Mouse (Mus musculus) heart, embryonic 14.5 days (tissue): ENCODE data around the gene Mcrip2. TPM values are rescaled to one million over a fixed set of nuclear protein-coding genes. Genes with fewer than 3 reads are reported as not detected.
A peak's percentile ranks its signal among the peaks of the same experiment; 100 is the strongest.
"Not testable (repeated sequence)": the region's sequence is repeated elsewhere in the genome, so short reads cannot be mapped to it uniquely, and the experiment has no call there.

Experiments used
- ATAC-seq: fragments of 200-750 bp; cut with Nextera tagmentation; 2 replicates; pipeline ENCODE4 v1.8.0; 2017; ENCODE audit warnings: low read depth, moderate TSS enrichment; ENCODE audit not compliant: insufficient number of reproducible peaks, insufficient read depth, low FRiP score
- H3K27ac ChIP-seq, 2 experiments: fragments of 200-500 bp in 1 of 2; fragments of 300-500 bp in 1 of 2; sonication (generic) in 1 of 2; replicated peaks in 1 of 2; 2 replicates each; pipeline ENCODE4 v1.5.1; 2012 to 2014; ENCODE audit warnings: low read depth in 2 of 2, low read length in 2 of 2, control low read depth in 1 of 2, mild to moderate bottlenecking in 1 of 2, mixed read lengths in 1 of 2; ENCODE audit not compliant: control insufficient read depth in 1 of 2, insufficient read depth in 1 of 2
- H3K27me3 ChIP-seq: fragments of 300-500 bp; sonication (generic); 2 replicates; pipeline ENCODE4 v1.6.1; 2014; ENCODE audit warnings: mild to moderate bottlenecking, low read length, control low read depth; ENCODE audit not compliant: control insufficient read depth, insufficient read depth
- H3K36me3 ChIP-seq: fragments of 300-500 bp; sonication (generic); 2 replicates; pipeline ENCODE4 v1.6.1; 2014; ENCODE audit warnings: mild to moderate bottlenecking, control low read depth, low read length, mixed read lengths; ENCODE audit not compliant: control insufficient read depth, insufficient read depth
- H3K4me1 ChIP-seq, 2 experiments: fragments of 200-500 bp in 1 of 2; fragments of 300-500 bp in 1 of 2; sonication (generic) in 1 of 2; 2 replicates each; pipeline ENCODE4 v1.6.1; 2012 to 2014; ENCODE audit warnings: low read length in 2 of 2, control low read depth in 1 of 2, mixed read lengths in 1 of 2; ENCODE audit not compliant: control insufficient read depth in 2 of 2, insufficient read depth in 2 of 2
- H3K4me2 ChIP-seq: fragments of 300-500 bp; sonication (generic); 2 replicates; pipeline ENCODE4 v1.6.1; 2014; ENCODE audit warnings: mild to moderate bottlenecking, low read length
- H3K4me3 ChIP-seq, 2 experiments: fragments of 200-500 bp in 1 of 2; fragments of 300-500 bp in 1 of 2; sonication (generic) in 1 of 2; 2 replicates each; pipeline ENCODE4 v1.5.1; 2012 to 2014; ENCODE audit warnings: low read length in 2 of 2, mild to moderate bottlenecking in 2 of 2, control low read depth in 1 of 2, low read depth in 1 of 2, moderate library complexity in 1 of 2; ENCODE audit not compliant: control insufficient read depth in 1 of 2, insufficient read depth in 1 of 2
- H3K9ac ChIP-seq: fragments of 300-500 bp; sonication (generic); 2 replicates; pipeline ENCODE4 v1.6.1; 2014; ENCODE audit warnings: mild to moderate bottlenecking, low read length
- H3K9me3 ChIP-seq: fragments of 300-500 bp; sonication (generic); 2 replicates; pipeline ENCODE4 v1.6.1; 2016; ENCODE audit warnings: low read length, control low read depth; ENCODE audit not compliant: control insufficient read depth
- WGBS: fragments of 180-500 bp; shearing (Covaris S2); extraction: QIAGEN DNeasy Blood & Tissue Kit; methylation state at CpG from one replicate; pipeline ENCODE4 v1.1.7; 2014; 5-methylcytosine and 5-hydroxymethylcytosine counted together
- polyA plus RNA-seq: library from polyadenylated mRNA; unstranded; fragments of >200 nt; fragmentation: Nextera tagmentation; extraction: Ambion mirVana; gene quantifications from 2 replicates; pipeline ENCODE4 v1.2.1, GENCODE M21; 2014

Gene Mcrip2
- polyA plus RNA-seq, 1 experiment from 2014 or later = 184 TPM

- peak overlapping the region; percentile 58 to 77 for H3K4me3 ChIP-seq
- peak overlapping the region; percentile 81 for H3K9ac ChIP-seq
- no peaks in the 10 kb centered on the region for H3K9me3 ChIP-seq
- peaks cover 16% of the 10 kb centered on the region; the same call in 1 of the 2 replicates for H3K36me3 ChIP-seq
- ATAC-seq = peak; percentile 84
- H3K4me2 ChIP-seq = peak overlapping the region; percentile 90
- no peaks in the 10 kb centered on the region for H3K27me3 ChIP-seq
- WGBS = under 1% methylated on average over 59 of the region's 59 CpGs
- H3K4me1 ChIP-seq = peaks cover 13 to 23% of the 10 kb centered on the region in 2 experiments
- H3K27ac ChIP-seq = peak overlapping the region; percentile 82 to 89
Measured at GRCm38 (mm10) chr17:25875171-25876136, 6.9 kb upstream of the Mcrip2 start.

- H3K9me3 ChIP-seq = no peaks in the 10 kb centered on the region
- WGBS = under 1% methylated on average over 25 of the region's 25 CpGs
- peaks cover 13 to 23% of the 10 kb centered on the region in 2 experiments for H3K4me1 ChIP-seq
- peaks cover 16% of the 10 kb centered on the region; the same call in 1 of the 2 replicates for H3K36me3 ChIP-seq
- H3K27ac ChIP-seq = peak within 1 kb of the TSS; percentile 82 to 89
- H3K4me2 ChIP-seq = peak within 1 kb of the TSS; percentile 90
- peak within 1 kb of the TSS; percentile 58 to 77 for H3K4me3 ChIP-seq
- ATAC-seq = peak; percentile 49
- peak within 1 kb of the TSS; percentile 81 for H3K9ac ChIP-seq
- H3K27me3 ChIP-seq = no peaks in the 10 kb centered on the region
Measured at GRCm38 (mm10) chr17:25874721-25875170, 6.2 kb upstream of the Mcrip2 start, which contains the start of gene Mettl26. Gene Mettl26 (plus strand): TSS chr17:25875074.

- Histone ChIP-seq H3K4me3 (peak overlapping the region; percentile 58 to 77), H3K4me1 (peaks cover 13 to 23% of the 10 kb centered on the region in 2 experiments), H3K9ac (peak overlapping the region; percentile 81), H3K27ac (peak overlapping the region; percentile 51 to 89), H3K4me2 (peak overlapping the region; percentile 90), H3K27me3 (no peaks in the 10 kb centered on the region), H3K9me3 (no peaks in the 10 kb centered on the region), H3K36me3 (peaks cover 16% of the 10 kb centered on the region; the same call in 1 of the 2 replicates)
- ATAC-seq = no peak
- 9% methylated on average over 14 of the region's 14 CpGs for WGBS
Measured at GRCm38 (mm10) chr17:25874148-25874720, 5.7 kb upstream of the Mcrip2 start.

- no peak overlapping the region for H3K4me3 ChIP-seq
- ATAC-seq = no peak
- 71% methylated on average over 11 of the region's 11 CpGs for WGBS
- H3K4me2 ChIP-seq = peak overlapping the region; percentile 90
- H3K27ac ChIP-seq = peak overlapping the region in 1 of 2 experiments; percentile 89; a peak in 2 of 4 replicates
- peaks cover 10% of the 10 kb centered on the region; the same call in 1 of the 2 replicates for H3K36me3 ChIP-seq
- peaks cover 16 to 29% of the 10 kb centered on the region in 2 experiments for H3K4me1 ChIP-seq
- no peaks in the 10 kb centered on the region for H3K27me3 ChIP-seq
- peak overlapping the region; percentile 81 for H3K9ac ChIP-seq
- no peaks in the 10 kb centered on the region for H3K9me3 ChIP-seq
Measured at GRCm38 (mm10) chr17:25873405-25874147, 5.0 kb upstream of the Mcrip2 start.

- Histone ChIP-seq H3K4me3 (no peak overlapping the region), H3K4me2 (no peak overlapping the region), H3K36me3 (peaks cover 1% of the 10 kb centered on the region; the same call in 1 of the 2 replicates), H3K9ac (no peak overlapping the region), H3K27ac (no peak overlapping the region), H3K4me1 (peaks cover 16 to 29% of the 10 kb centered on the region in 2 experiments), H3K27me3 (no peaks in the 10 kb centered on the region), H3K9me3 (no peaks in the 10 kb centered on the region)
- WGBS = 77% methylated on average over 3 of the region's 3 CpGs
- no peak for ATAC-seq
Measured at GRCm38 (mm10) chr17:25872676-25873075, 4.1 kb upstream of the Mcrip2 start.

- H3K27ac ChIP-seq, H3K4me3 ChIP-seq, ATAC-seq, H3K27me3 ChIP-seq, H3K4me2 ChIP-seq, H3K36me3 ChIP-seq, H3K9ac ChIP-seq, H3K9me3 ChIP-seq: not testable (repeated sequence)
- H3K4me1 ChIP-seq = peaks cover 20 to 34% of the 10 kb centered on the region in 2 experiments
Measured at GRCm38 (mm10) chr17:25871566-25871965, 3.0 kb upstream of the Mcrip2 start.

GRCm38 (mm10) chr17:25869954-25870353 is 1.4 kb upstream of the Mcrip2 start:
- Histone ChIP-seq H3K9me3 (no peaks in the 10 kb centered on the region), H3K27ac (no peak overlapping the region), H3K27me3 (no peaks in the 10 kb centered on the region), H3K4me3 (no peak overlapping the region), H3K4me1 (peaks cover 13 to 30% of the 10 kb centered on the region in 2 experiments), H3K4me2 (no peak overlapping the region), H3K9ac (no peak overlapping the region), H3K36me3 (peaks cover 11% of the 10 kb centered on the region; the same call in 1 of the 2 replicates)
- ATAC-seq = no peak
- WGBS = 89% methylated on average over 2 of the region's 2 CpGs
